Mouse (Mus musculus) kidney, adult 9 months (tissue): ENCODE results near the gene 9330182O14Rik.
A peak's percentile ranks its signal among the peaks of the same experiment; 100 is the strongest.

Experiments used
- DNase-seq: peaks from one replicate; pipeline ENCODE4 v3.0.0; 2022

The 9330182O14Rik gene

DNA sequence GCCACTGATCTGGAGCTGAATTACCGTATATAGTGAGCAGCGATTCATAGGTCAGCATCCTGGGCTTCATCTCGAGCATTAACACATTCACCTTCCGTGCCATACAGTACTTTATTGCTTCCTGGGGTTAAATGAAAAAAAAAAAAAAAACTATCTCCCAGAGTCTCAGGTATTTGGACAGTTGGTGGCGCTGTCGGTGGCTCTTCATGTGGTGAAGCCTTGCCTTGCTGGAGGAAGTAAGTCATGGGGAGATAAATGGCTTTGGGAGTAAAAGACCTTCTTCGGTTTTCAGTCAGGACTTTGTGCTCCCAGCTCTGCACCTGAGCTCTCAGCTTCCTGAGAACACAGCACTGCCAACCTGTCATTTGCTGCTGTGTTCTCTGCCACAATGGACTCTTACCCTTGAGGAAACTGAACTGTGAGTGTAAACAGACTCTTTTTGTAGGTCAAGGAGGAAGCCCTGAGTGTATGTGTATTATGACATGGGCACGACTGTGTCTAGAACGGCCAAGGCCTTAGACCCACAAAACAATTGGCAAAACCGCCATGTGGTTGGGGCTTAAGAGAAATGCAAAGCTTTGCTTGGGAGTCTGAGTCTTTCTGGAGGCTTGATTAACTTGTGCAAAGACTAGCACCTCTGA, at the start of gene 9330182O14Rik:
Gene 9330182O14Rik (plus strand): TSS at position 214 of the 641 bp plus-strand sequence.
- DNase-seq = peak; percentile 10

DNA sequence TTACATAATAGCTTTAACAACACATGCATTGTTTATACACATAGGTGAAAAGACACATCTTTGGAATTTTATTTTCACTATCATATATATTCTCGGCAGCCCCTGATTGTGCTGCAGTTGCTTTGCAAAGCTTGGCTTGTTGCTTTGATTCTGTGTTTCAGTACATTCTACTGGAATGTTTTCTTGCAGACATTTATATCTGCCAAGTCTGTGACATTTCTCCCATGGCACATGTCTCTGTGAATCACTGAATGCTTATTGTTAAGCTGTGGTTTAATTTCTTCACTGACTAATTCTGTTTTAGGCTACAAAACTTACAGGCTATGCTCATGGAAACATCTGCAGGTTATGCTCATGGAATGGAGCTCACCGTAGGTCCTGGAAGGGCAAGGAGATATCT, 30.9 kb upstream of the 9330182O14Rik start:
- DNase-seq = no peak

DNA sequence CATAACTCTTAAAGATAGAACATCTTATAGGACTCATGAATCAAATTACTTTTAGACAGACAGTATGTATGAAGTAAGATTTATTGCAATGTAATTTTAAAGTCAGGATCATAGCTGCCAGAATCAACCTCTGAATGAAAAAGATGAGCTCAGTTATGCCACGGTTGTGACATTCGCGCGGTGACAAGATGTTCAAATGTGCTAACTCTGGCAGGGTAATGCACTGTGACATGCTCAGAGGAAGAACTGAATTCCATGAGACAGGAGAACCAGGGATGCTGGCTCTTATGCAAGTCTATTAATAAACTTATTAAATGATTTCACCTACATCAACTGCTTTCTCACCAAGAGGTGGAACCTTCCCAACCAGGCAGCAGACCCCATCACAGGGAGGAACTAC, 28.5 kb upstream of the 9330182O14Rik start:
- no peak for DNase-seq

DNA sequence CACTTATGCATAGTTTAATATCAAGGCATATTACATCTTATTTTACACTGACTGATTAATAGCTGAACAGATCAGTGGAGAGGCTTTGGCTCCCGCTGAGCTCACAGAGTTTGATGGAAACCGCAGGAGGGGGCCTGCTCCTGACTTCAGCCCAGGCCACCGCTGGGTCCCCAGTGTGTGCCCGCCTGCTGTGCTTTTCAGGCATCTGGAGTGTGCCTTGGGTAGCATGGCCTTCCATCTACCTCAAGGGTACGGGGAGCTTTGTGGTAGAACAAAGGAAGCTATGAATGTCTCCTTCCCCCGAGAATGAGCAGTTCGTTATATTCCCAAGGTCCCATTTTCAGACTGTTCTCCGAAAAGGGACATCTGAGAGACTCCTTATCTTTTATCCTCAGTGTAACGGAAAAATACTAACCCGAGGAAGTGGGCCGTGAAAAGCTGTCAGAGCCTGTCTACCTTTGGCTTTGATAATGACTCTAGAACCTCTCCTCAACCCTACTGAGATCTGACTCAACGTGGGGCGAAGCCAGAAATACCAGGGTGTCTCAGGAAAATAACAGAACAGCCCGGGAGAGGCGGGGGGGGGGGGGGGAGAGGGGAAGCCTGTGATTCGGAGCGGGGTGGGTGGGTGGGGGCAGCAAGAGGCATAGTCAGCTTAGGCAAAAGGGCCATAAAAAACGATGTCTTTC, 20.1 kb upstream of the 9330182O14Rik start:
- no peak for DNase-seq

GRCm38 (mm10) chr15:40114600-40115271, 19.4 kb upstream of the 9330182O14Rik start:
- no peak for DNase-seq

DNA sequence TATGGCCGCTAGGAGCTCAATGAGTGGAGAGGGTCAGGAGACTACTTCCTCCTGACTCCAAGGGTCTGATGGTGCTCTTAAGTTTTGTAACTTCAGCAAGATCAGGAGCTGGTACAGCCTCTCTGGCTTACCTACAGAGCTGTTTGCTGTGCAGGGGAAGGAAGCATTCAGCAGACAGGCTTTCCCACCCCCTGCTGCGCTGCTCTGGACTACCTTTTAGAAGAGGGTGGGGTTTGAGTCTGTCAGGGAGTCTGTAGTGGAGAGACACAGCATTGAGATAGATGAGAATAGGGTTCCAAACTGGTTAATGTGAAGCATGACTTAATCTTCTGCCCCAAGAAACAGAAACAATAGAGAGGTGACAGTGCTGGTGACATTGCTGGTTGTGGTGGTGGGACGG, 17.8 kb upstream of the 9330182O14Rik start:
- no peak for DNase-seq

GRCm38 (mm10) chr15:40124211-40124953, 9.8 kb upstream of the 9330182O14Rik start:
- DNase-seq = no peak

- DNase-seq = no peak
Measured at GRCm38 (mm10) chr15:40129496-40129895, 4.7 kb upstream of the 9330182O14Rik start.

DNA sequence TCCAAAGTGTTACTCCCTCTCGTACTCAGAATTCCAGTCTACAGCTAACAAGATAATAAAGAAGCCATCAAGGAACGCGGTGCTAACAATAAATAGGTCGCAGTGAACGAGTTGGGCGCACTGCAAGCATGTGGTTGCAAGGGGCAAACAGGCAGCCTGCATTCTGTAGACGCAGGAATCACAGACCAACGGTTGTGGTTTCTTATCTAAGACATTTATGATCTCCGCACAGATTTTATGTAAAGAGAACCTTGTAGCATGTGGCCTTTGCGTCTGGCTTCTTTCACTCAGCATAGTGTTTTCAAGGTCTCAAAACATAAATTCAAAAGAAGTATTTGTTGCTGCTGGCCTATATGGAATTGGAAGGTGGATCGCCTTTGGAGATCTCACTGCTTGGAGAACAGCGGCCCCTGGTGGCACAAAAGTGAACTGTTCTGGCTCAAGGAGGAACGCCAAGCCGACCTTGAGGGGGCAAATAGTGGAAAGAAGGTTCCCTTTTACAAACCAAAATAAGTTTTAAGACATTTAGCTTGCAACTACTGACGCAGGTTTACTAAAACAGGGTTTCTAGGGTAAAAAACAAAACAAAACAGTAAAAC, 3.2 kb upstream of the 9330182O14Rik start:
- DNase-seq = peak; percentile 75

DNA sequence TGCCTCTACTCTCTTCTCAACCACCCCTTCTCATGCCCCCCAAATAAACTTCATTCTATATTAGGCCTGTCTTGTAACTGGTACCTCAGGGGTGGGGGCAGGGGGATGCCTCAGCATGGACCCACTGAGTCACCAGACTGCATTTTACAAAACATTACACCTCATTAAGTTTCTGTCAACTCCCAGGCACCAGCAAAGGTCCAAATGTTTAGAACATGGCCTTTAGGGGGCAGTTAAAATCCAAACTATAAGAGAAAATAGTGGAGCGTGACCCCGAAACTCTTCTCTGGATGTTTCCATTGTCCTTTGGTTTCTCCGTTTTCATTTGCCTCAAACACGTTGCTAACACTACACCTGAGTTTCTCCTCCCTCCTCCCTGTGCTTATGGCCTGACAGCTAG, 1.8 kb upstream of the 9330182O14Rik start:
- DNase-seq = no peak

GRCm38 (mm10) chr15:40144221-40144620, 10.1 kb downstream of the 9330182O14Rik start:
- peak; percentile 28 for DNase-seq

DNA sequence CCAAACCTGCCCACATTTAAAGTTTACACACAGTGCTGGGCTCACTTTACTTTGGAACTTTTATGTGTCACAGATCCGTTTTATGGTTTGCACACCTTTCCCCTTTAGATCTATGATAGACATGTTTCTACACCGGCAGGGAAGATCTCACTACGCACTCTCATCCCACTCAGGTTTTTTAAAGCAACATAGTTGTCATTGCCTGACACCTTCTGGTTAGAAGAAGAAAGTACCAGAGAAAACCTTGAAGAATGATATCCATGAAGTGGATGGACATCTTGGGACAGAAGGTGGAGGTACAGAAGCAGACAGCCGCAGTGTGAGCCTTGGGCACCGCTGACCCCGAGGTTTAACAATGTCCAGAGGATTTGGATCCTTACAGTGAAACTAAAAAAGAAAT, 23.5 kb downstream of the 9330182O14Rik start:
- no peak for DNase-seq

DNA sequence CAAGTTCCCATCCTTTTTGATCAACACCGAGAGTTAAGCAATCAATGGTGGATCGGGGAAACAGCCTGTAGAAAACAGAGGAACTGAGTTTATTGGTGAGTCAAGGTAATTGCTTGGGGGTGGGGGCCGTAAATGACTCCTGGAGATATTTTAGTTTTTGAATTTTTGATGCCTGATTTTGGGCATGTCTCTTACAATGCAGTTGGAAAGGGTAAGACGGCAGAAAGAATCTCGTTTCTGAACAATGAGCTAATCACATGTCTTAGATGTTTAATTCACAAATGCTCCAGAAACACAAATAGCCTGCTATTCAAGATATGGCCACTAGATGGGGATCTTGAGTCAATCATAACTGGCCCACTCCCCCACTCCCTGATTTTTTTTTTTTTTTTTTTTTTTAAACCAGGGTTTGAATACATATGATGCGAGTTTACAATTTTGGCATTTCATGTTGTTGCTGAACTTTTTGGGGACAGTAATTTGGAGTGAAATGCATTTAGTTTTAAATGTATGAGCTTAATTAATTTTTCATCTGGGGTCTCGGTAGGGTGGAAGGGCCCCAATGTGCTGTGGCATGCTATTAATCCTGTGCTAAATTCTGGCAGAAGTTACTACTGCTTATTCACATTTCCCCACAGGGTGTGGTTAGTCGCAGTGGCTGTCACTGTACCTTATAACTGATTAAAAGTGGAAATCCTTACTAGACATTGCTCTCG, 32.6 kb downstream of the 9330182O14Rik start:
- peak; percentile 70 for DNase-seq

GRCm38 (mm10) chr15:40167276-40168139, 33.3 kb downstream of the 9330182O14Rik start:
- DNase-seq = peak; percentile 25

- DNase-seq = peak; percentile 13
Measured at GRCm38 (mm10) chr15:40168140-40168688, 34.0 kb downstream of the 9330182O14Rik start.

DNA sequence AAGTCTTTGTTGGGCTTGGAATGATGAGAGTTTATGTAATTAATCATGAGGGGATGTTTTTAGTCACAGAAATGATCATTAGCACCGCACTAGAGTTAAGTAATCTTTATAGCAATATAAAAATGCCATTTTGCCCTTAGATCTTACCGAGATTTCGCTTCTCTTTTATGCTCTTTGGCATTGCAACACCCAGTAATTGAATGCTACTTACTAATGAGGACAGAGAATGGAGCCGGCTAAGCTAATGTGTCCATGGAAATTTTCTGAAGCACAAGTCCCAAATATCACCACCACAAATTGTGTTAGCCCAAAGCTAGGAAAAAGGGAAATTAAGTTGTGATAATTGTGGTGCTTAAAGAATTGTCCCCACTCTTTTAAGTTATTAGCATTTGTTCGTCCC, 34.9 kb downstream of the 9330182O14Rik start:
- no peak for DNase-seq

DNA sequence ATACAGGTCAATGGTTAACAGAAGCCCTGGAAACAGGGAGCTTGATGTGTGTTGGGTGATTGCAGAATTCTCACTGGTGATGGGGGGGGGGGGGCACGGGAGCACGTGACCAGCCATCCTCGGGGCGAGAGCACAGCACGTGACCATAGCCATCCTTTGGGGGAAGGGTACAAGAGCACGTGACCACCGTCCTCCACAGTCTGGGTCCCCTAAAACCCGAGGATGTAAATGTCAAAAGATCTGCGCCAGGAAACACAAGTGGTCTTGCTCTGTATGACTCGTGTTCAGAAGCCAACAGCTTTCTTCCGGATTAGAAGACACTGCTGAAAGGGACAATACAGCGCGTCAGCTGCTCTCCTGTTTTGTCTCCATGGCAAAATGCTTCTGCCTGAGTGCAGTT, 35.5 kb downstream of the 9330182O14Rik start:
- DNase-seq = no peak

- no peak for DNase-seq
Measured at GRCm38 (mm10) chr15:40179423-40179822, 45.3 kb downstream of the 9330182O14Rik start.

- DNase-seq = no peak
Measured at GRCm38 (mm10) chr15:40187017-40187416, 52.9 kb downstream of the 9330182O14Rik start.
